Mouse (Mus musculus) frontal cortex, adult 2 months (tissue): Measurements from ENCODE around the gene Nwd2. TPM values are rescaled to one million over a fixed set of nuclear protein-coding genes. Genes with fewer than 3 reads are reported as not detected.
A peak's percentile ranks its signal among the peaks of the same experiment; 100 is the strongest.

Experiments used
- DNase-seq, 2 experiments: peaks; one replicate each; pipeline ENCODE4 v3.0.0; 2022; ENCODE audit warnings: low spot score in 1 of 2; ENCODE audit errors: extremely low spot score in 1 of 2
- polyA plus RNA-seq: library from polyadenylated mRNA; depleted of rRNA; stranded (reverse); fragments of >200 nt; gene quantifications from 2 replicates; pipeline ENCODE4 v1.2.3, GENCODE M21; 2012

The Nwd2 gene
- polyA plus RNA-seq, 1 experiment = 17.4 TPM

DNA sequence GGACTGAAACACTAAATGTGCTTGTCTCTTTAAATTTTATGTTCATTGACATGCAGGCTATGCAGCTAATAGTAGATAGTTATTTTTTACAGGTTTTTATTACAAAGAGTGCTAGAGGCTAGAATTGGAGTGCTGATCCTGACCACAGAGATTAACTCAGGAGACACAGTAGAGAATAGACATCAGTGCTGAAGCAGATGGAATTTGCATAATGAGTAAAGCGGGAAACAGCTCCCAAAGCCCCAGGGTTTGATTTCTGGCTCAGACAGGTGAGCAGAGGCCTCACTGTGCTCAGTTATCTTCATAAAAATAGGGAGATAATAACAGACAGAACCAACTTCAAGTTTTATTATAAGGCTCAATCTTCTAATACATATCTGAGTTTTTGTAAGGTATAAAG is 99.9 kb downstream of the Nwd2 start:
- no peak for DNase-seq

GRCm38 (mm10) chr5:63755092-63755761 is 106.3 kb downstream of the Nwd2 start:
- peak in 1 of 2 experiments; percentile 31 for DNase-seq

GRCm38 (mm10) chr5:63755938-63756337 is 107.0 kb downstream of the Nwd2 start:
- no peak for DNase-seq

DNA sequence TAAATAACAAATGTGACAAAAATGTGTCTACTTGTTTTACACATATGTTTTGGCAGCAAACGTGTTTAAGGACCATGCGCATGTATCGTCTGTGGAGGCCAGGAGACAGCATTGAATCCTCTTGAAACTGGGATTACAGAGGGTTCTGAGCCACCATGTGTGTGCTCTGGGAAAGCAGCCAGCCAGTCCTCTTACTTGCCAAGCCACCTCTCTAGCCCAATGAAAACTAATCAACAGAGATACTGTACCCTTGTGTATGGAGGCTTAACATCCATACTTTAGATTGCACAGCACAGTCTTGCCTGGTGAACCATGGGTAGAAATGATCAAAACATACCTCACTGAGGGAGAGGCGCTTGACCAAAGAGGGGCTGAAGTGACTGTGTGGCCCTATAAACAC is 117.0 kb downstream of the Nwd2 start:
- no peak for DNase-seq

DNA sequence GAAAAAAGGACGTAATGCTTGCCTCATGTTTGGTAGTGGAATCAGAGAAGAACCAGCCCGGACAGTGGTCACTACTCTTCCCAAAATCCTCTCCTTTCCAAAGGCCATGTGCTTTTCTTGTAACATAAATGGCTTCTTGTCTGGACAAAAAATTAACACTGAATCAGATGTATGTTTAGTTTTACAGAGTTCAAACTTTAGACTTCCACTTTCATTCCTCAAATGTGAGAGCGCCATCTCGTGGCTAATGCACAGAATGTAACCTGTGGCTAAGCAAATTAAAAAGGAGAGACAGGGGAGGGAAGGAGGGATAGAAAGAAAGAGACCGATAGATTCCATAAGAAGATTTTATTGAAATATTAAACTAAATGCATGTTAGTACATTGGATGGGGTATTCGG is 117.8 kb downstream of the Nwd2 start:
- peak; percentile 11 to 75 for DNase-seq

DNA sequence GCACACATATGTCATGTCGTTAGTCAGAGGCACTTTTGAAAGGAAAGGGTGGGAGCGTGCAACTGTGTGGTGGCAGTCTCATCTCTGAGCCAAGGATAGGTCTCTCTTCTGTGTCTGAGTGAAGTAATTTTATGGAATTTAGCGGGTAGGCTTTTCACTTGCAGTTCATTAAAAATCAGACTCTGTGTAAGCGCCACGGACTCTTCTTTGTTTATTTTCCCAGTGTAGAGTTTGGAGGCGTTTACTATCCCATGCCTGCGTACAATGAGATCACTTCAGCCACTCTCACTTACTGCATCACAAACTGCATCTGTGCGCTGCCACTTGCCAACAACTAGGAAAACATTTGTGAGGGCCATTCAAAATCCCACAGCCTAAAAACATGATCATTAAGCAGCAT is 118.6 kb downstream of the Nwd2 start:
- peak; percentile 9 to 17 for DNase-seq

GRCm38 (mm10) chr5:63768220-63768619 is 119.3 kb downstream of the Nwd2 start:
- DNase-seq = no peak

DNA sequence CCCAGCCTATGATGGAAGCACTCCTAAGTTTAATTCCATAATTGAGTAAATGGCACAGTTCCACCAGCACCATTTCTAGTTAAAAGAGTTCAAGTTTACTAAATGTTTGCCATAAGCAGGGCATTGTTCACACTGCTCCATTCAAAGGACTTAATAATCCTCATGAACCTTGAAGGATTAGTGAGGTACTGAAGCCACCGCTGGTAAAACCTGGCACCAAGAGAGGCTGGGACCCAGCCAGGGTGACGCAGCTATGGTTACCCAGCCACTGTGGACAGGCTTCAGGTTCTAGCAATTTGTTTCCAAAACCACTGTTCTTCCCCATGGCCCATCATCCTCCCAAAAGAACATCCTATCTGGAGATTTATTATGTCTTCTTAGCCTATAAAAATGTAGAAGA is 124.1 kb downstream of the Nwd2 start:
- no peak for DNase-seq

DNA sequence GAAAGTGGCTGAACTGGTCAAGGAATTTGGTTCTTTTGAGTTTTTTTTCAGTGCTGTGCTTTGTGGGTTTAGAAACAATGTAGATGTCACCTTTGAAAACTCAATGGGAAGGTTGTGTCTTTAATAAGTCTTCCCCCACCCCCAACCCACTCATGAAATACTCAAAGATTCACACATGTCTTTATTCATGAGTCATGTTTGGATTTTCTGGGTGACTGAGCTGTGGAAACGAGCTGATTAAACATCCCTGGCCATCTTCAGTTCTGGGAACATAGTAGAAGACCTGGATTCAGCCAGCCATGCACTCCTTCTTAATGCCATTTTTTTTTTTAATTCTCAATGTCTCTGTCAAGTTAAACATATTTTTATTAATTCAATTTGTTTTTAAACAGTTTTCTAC is 124.7 kb downstream of the Nwd2 start:
- no peak for DNase-seq

DNA sequence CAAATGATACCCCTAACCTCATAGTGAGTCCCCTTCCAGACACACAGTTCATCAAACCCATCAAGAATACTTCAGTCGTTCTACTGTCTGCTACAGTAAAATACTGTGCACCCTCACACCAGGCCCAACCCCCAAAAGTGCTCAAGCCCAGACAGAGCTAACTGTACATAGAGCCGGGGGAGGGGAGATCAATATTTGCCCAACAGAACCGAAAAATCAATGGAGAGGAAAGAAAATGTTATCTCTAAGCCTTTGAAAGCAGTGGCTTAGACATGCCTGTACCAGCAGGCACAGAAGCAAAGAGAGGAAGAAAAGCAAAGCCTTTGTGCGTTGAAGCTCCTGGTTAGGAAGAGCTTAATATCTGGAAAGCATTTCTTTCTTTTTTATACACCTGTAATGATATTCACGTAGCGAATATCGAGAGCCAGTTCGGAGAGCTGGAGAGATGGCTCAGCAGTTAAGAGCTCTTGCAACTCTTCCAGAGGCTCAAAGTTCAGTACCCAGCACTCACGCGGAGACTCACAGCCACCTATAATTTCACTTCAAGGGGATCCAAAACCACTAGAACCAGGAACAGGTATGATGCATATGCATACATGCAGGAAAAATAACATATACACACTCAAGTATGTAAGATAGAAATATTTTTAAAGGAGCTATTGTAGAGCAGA is 139.4 kb downstream of the Nwd2 start:
- no peak for DNase-seq

DNA sequence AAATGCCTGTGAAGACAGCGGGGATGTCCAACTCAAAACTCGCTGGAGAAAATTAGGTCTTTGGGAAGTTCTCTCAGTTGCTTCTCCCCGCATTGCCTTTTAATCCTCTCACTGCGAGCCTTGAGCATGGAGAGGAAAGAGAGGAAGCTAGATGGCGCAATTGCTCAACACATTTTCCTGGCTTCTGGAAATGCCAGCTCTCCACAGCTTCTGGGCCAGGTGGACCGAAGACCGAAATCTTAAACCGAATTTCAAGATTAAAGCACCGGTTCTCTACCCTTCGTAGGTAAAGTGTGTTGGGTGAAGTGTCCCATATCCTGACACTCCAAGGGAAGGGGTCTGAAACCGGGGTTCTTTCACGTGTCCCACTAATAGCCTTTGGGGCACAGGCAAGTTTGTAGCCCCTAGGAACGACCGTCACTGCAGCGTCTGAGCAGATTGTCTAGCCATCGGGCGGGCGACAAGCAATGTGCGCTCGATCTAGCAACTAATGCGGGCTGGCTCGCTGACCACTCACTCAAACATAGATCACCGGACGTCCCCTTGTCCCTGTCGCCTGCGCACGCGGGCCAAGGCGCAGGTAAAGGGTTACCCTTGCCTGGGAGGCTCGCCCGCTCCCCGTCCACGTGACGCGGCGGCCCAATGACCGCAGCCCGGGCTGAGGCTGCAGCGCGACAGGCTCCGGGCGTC is 163.1 kb downstream of the Nwd2 start, which contains the start of gene 0610040J01Rik:
TSS of gene 0610040J01Rik (plus strand) at position 545 of the 690 bp plus-strand sequence.
- peak; percentile 50 to 80 for DNase-seq

DNA sequence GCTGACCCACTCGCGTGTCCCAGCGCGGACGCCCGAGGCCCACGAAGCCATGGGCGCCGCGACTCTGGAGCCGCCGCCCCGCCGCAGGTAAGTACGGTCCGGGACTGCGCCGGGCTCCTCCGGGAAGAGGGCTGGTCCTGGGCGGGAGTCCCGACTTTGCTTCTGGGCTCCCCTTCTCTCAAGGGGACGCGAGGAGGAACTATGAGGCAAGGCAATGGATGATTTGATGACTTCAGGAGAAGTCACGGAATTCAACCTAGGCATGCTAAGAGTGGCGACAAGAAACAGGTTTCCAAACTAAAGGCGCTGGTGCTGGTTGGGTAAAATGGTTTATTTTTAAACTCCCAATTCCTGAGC is 163.6 kb downstream of the Nwd2 start:
- DNase-seq = no peak

DNA sequence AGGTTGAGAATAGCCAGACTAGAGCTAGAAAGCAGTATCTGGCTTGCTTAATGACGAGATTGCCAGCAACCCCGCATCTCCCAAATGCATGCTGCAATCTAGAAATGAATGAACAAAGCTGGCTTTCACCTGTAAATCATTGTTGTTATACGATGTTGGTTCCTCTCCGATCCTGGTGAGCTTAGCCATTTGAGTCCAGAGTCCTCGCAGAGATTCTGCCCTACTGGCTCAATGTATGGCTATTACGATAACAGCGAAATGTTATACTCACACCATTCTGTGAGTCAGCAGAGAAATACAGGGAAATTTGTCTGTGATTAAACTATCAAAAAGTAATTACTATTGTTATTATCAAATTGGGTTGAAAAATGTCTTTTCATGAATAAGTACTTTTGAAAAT is 167.7 kb downstream of the Nwd2 start:
- DNase-seq = no peak

DNA sequence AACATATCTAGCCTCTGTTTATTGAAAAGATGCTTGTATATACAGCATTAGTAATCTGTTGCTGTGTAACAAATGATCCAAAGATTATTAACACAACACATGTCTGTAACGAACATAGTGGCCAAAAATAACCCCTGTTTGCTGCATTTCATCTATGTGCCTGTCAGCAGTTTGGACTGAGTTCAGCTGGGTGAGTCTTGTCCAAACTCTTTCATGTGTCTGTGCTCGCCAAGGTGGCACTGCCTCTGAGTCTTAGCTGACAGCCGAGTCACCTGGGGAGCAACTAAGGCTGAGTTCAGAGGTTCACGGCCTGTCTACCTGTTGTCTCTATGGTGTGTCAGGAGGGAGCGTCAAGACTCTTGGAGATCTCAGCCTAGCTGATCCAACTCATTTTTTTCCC is 168.4 kb downstream of the Nwd2 start:
- DNase-seq = no peak

DNA sequence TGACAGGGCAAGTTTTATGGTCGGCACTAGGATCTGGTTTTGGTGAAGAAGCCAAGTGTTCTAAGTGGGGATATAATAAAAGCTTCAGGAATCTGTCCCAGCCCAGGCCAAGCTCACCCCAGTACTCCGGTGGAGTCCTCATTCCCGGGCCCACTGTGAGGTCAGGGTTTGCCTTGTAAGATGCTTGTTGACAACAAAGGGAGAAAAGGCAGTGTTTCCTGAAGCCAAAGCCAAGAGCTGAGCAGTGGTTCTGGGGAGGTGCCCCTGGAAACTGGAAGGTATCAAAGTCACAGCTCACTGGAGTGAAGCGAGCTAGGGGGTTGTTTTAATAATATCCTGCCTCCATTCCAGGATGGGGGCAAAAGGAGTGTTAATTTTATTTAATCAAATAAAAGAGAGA is 170.1 kb downstream of the Nwd2 start:
- no peak for DNase-seq

DNA sequence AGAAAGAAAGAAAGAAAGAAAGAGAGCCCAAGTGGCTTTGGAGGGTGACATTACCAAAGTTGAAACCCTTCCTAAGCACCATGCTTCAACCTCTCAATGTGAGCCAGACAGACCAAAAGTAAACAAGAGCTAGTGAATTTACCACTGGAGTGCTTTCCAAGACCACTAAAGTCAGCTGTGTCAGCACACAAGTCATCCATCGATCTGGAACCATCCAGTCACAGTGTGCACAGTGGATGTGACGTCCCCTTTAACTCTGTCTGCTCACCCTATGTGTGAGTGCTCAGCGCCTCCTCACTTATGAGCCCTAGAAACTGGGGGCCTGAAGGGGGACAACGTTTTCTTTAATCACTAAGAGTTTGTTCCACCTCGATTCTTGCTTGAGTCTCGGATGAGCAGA is 170.6 kb downstream of the Nwd2 start:
- no peak for DNase-seq

GRCm38 (mm10) chr5:63821176-63821575 is 172.3 kb downstream of the Nwd2 start:
- no peak for DNase-seq

GRCm38 (mm10) chr5:63821860-63822259 is 173.0 kb downstream of the Nwd2 start:
- no peak for DNase-seq

DNA sequence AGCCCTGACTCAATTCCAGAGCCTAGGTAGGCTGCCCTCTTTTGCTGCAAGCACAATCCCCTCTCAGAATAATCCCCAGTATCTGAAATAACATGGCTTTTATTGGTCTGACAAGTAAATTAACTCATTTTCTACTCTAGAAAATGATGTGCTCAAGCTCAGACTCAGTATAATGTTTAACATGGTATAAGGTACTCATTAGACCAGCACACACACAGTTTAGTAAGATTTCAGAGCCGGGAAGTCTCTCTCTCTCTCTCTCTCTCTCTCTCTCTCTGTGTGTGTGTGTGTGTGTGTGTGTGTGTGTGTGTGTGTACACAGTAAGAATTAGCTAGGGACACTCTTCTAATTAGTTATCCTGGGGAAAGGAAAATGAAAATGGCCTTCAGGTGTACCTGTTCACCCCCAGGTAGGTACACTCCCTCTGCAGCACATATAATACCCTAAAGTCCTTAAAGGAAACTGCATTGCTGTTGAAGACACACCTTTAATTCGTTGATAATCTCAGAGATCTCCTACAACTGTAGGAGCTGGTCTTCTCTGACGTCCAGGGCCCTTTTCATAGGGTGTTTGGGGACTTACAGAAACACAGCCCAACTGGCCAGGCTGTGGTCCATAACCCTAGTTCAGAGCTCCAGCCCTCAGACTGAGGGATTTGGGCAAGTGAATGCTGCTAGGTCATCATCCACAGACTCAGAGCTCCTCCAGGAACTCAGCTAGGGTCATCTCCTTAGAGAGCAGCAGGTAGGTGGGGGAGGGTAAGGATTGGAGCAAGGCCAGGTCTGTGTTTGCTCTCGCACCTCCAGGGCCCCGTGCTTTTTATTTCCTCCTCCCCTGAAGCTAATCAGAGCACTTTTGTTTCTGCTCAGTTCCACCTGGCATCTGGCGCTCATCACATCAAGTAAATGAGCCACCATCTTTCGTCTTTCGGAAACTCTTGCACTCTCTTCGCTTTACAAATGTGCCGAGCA is 174.7 kb downstream of the Nwd2 start:
- DNase-seq = no peak

- no peak for DNase-seq
Observed at GRCm38 (mm10) chr5:63824599-63825350, 175.9 kb downstream of the Nwd2 start.
